Mouse (Mus musculus): Measurements from ENCODE around the gene Maml1.

DNA sequence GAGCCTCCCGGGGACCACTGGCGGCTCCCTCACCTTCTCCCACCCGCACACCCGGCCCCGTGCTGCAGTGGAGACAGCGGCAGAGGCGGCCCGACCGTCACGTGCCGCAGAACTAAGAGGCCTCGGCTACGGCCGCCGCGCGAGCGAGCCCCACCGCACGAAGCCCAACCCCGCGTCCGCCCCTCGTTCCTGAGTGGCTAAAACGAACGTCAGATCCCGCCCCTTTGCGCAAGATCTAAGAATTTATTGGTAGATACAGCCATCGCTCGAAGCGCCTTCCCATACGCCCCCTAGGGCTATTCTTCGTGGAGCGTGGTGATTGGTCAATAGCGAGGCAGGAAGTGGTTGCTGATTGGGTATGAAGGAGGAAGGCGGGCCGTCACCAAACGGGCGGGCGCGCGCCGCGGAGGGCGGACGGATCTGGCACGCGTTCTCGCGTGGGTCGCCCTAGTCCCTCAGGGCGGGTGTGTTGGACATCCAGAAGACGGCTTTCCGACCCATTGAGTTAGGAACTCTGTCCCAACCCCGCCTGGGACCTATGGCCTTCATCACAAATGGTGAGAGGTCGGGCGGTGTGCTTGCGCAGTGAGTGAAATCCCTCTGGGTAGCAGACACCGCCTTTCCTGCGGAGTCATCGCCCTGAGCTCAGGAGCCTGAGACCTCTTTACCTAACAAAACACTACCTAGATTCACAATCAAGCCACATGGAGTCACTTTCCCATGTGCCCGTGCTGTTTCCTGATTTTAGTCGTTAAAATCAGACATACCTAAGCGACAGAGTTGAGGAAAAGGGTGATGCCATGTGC is 33.6 kb upstream of the Maml1 start, which contains the start of gene Canx:
- no peak for TF ChIP-seq CTCF (IDR thresholded peaks at IDR 0.05; ENCODE audit: low read depth, low read length)
- TF ChIP-seq POLR2A (IDR thresholded peaks at IDR 0.05; ENCODE audit: borderline replicate concordance, low read depth, low read length) = peak; percentile 76
